Mouse (Mus musculus) heart, embryonic 14.5 days (tissue): ENCODE measurements around the gene Fmod. TPM values are rescaled to one million over a fixed set of nuclear protein-coding genes. Genes with fewer than 3 reads are reported as not detected.
A peak's percentile ranks its signal among the peaks of the same experiment; 100 is the strongest.

Source experiments
- ATAC-seq: fragments of 200-750 bp; cut with Nextera tagmentation; 2 replicates; pipeline ENCODE4 v1.8.0; 2017; ENCODE audit warnings: low read depth, moderate TSS enrichment; ENCODE audit not compliant: insufficient number of reproducible peaks, insufficient read depth, low FRiP score
- H3K27ac ChIP-seq, 2 experiments: fragments of 200-500 bp in 1 of 2; fragments of 300-500 bp in 1 of 2; sonication (generic) in 1 of 2; replicated peaks in 1 of 2; 2 replicates each; pipeline ENCODE4 v1.5.1; 2012 to 2014; ENCODE audit warnings: low read depth in 2 of 2, low read length in 2 of 2, control low read depth in 1 of 2, mild to moderate bottlenecking in 1 of 2, mixed read lengths in 1 of 2; ENCODE audit not compliant: control insufficient read depth in 1 of 2, insufficient read depth in 1 of 2
- H3K27me3 ChIP-seq: fragments of 300-500 bp; sonication (generic); 2 replicates; pipeline ENCODE4 v1.6.1; 2014; ENCODE audit warnings: mild to moderate bottlenecking, low read length, control low read depth; ENCODE audit not compliant: control insufficient read depth, insufficient read depth
- H3K36me3 ChIP-seq: fragments of 300-500 bp; sonication (generic); 2 replicates; pipeline ENCODE4 v1.6.1; 2014; ENCODE audit warnings: mild to moderate bottlenecking, control low read depth, low read length, mixed read lengths; ENCODE audit not compliant: control insufficient read depth, insufficient read depth
- H3K4me1 ChIP-seq, 2 experiments: fragments of 200-500 bp in 1 of 2; fragments of 300-500 bp in 1 of 2; sonication (generic) in 1 of 2; 2 replicates each; pipeline ENCODE4 v1.6.1; 2012 to 2014; ENCODE audit warnings: low read length in 2 of 2, control low read depth in 1 of 2, mixed read lengths in 1 of 2; ENCODE audit not compliant: control insufficient read depth in 2 of 2, insufficient read depth in 2 of 2
- H3K4me2 ChIP-seq: fragments of 300-500 bp; sonication (generic); 2 replicates; pipeline ENCODE4 v1.6.1; 2014; ENCODE audit warnings: mild to moderate bottlenecking, low read length
- H3K4me3 ChIP-seq, 2 experiments: fragments of 200-500 bp in 1 of 2; fragments of 300-500 bp in 1 of 2; sonication (generic) in 1 of 2; 2 replicates each; pipeline ENCODE4 v1.5.1; 2012 to 2014; ENCODE audit warnings: low read length in 2 of 2, mild to moderate bottlenecking in 2 of 2, control low read depth in 1 of 2, low read depth in 1 of 2, moderate library complexity in 1 of 2; ENCODE audit not compliant: control insufficient read depth in 1 of 2, insufficient read depth in 1 of 2
- H3K9ac ChIP-seq: fragments of 300-500 bp; sonication (generic); 2 replicates; pipeline ENCODE4 v1.6.1; 2014; ENCODE audit warnings: mild to moderate bottlenecking, low read length
- H3K9me3 ChIP-seq: fragments of 300-500 bp; sonication (generic); 2 replicates; pipeline ENCODE4 v1.6.1; 2016; ENCODE audit warnings: low read length, control low read depth; ENCODE audit not compliant: control insufficient read depth
- WGBS: fragments of 180-500 bp; shearing (Covaris S2); extraction: QIAGEN DNeasy Blood & Tissue Kit; methylation state at CpG from one replicate; pipeline ENCODE4 v1.1.7; 2014; 5-methylcytosine and 5-hydroxymethylcytosine counted together
- polyA plus RNA-seq: library from polyadenylated mRNA; unstranded; fragments of >200 nt; fragmentation: Nextera tagmentation; extraction: Ambion mirVana; gene quantifications from 2 replicates; pipeline ENCODE4 v1.2.1, GENCODE M21; 2014

Fmod gene
- polyA plus RNA-seq, 1 experiment from 2014 or later, result 18.0 TPM

DNA sequence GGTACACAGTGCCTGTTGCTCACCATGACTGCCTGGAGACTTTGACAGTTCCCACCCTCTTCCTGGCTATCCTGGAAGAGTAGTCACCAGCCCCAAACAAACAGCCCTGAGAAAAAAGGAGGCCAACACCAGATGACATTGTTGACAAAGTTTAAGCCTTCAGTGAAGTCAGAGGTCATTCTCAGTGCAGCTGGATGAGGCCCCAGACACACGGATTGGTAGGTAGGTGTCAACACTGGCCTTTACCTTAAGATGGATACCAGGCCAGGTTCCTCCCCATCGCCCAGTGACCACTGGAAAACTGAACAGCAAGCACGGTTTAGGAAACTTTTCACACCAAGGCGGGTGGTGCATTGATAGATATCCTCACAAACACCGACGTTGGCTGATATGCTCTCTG, 55.3 kb downstream of the Fmod start:
- no peaks in the 10 kb centered on the region for H3K9me3 ChIP-seq
- no peak for ATAC-seq
- peak overlapping the region; percentile 74 for H3K9ac ChIP-seq
- no peaks in the 10 kb centered on the region for H3K36me3 ChIP-seq
- peak overlapping the region; percentile 91 to 93 for H3K27ac ChIP-seq
- WGBS, result 11% methylated on average over 6 of the region's 6 CpGs
- H3K27me3 ChIP-seq, result no peaks in the 10 kb centered on the region
- H3K4me2 ChIP-seq, result peak overlapping the region; percentile 75
- H3K4me1 ChIP-seq, result peaks cover 37 to 42% of the 10 kb centered on the region in 2 experiments
- peak overlapping the region; percentile 24 to 46; a peak in 3 of 4 replicates for H3K4me3 ChIP-seq

DNA sequence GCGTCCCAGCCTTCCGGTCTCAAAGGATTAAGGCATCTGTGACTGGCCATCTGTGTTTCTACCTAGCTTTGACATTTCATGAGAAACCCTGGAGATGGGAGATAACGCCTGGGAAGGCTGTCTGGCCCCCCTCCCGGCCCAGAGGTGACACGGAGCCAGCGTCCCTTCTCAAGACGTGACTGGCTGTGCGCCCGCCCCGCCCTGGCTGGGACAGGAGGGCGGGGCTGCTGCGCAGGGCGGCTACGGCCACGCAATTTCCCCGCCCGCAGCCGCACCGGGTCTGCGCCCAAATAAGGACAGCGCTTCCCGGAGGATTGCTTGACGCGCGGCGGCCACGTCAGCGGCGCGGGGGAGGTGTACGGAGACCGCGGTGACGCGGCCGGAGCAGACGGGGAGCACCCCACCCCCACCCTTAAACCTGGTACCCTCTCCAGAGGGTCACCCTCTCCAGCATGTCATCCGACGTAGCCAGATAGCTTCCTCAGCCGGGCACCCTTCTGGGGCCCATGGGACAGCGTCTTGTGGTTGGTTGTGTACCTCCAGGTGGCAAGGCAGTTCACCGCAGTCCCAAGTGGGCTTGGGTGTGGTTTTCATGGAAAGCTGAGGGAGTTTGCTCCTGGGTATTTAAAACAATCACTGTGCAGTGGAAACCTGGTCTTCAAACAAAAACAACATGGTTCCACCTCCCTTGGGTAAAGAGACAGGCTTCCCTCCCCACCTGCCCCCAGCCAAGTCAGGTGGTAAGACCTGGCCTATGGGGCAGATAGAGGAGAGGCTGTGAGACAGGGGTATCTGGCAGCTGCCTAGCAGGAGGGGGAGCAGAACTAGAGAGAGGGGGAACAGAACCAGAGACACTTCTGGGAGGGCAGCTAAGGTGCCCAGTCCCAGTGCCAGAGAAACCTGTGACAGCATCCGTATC, 56.1 kb downstream of the Fmod start:
- peak overlapping the region; percentile 93 to 97 for H3K27ac ChIP-seq
- peak; percentile 94 for ATAC-seq
- no peaks in the 10 kb centered on the region for H3K9me3 ChIP-seq
- no peaks in the 10 kb centered on the region for H3K36me3 ChIP-seq
- H3K4me1 ChIP-seq, result peaks cover 44 to 48% of the 10 kb centered on the region in 2 experiments
- H3K27me3 ChIP-seq, result no peaks in the 10 kb centered on the region
- WGBS, result 1% methylated on average over 43 of the region's 43 CpGs
- H3K4me2 ChIP-seq, result peak overlapping the region; percentile 75
- peak overlapping the region; percentile 74 for H3K9ac ChIP-seq
- peak overlapping the region; percentile 46 to 54 for H3K4me3 ChIP-seq

DNA sequence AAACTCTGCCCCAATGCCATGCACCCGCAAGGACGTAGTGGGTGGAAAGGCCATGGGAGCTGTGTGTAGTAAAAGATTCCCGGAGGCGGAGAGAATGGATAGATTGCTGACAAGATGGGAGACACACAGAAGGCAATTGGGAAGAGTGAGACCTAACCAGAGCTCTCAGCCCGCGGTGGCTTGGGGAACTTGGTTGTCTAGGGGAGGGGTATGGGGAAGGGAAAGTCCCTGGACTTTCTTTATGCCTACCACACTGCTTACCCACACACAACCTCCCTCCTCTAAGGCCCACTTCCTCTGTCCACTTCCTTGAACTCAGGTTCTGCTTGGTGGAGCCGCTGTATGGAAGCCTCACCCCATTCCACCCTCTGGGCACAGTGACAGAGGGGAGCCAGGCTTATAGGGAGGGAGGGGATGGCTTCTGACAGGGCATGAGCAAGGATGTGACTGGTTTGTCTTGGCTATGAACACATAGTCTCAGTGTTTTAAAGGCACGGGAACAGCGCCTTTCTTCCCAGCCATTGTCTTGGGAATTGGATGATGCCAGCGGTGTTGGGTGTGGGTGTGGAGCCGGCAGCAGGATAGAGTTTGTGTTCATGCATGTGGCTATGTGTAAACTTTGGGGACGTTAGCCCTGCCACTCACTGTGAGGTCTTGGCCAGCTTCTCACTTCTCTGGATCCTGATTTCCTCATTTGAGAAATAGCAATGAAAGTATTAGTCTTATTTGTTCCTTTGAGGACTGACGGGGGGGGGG, 56.9 kb downstream of the Fmod start:
- Histone ChIP-seq H3K27me3 (no peaks in the 10 kb centered on the region), H3K4me2 (peak overlapping the region; percentile 75), H3K36me3 (no peaks in the 10 kb centered on the region), H3K4me1 (peaks cover 51 to 57% of the 10 kb centered on the region in 2 experiments), H3K27ac (peak overlapping the region; percentile 93 to 97), H3K9ac (peak overlapping the region; percentile 74; the same call in 1 of the 2 replicates), H3K9me3 (no peaks in the 10 kb centered on the region), H3K4me3 (no peak overlapping the region)
- 62% methylated on average over 12 of the region's 13 CpGs for WGBS
- no peak for ATAC-seq

DNA sequence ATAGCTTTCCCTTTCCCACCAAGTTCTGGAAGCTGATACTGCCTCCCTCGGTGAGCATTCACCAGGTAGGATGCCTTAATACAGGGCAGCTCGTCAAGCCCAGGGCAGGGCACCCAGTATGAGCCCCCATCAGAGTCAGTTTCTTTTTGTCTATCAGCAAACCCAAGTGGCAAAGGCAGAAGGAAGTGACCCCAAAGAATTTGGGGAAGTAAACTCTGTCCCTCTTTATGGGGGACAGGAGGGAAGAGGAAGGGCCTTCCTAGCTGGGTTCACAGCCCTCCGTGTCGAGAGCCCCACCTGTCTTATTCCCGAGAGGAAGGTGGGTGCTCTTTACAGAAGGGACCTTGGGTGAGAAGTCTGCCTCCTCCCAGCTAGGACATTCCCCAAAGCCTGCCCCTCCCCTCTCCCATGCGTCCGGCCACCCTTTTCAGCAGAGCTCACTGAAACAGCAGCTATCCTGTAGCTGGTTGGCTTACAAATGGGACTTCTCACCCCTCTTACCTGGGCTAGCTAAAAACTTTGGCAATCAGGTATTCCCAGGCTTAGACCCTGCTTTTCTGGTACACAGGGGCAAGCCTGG, 58.1 kb downstream of the Fmod start:
- Histone ChIP-seq H3K9ac (no peak overlapping the region; the same call in 1 of the 2 replicates), H3K9me3 (no peaks in the 10 kb centered on the region), H3K27ac (no peak overlapping the region), H3K4me3 (no peak overlapping the region), H3K4me1 (peaks cover 59 to 65% of the 10 kb centered on the region in 2 experiments), H3K27me3 (no peaks in the 10 kb centered on the region), H3K4me2 (no peak overlapping the region), H3K36me3 (no peaks in the 10 kb centered on the region)
- ATAC-seq, result no peak
- WGBS, result 70% methylated on average over 7 of the region's 7 CpGs

DNA sequence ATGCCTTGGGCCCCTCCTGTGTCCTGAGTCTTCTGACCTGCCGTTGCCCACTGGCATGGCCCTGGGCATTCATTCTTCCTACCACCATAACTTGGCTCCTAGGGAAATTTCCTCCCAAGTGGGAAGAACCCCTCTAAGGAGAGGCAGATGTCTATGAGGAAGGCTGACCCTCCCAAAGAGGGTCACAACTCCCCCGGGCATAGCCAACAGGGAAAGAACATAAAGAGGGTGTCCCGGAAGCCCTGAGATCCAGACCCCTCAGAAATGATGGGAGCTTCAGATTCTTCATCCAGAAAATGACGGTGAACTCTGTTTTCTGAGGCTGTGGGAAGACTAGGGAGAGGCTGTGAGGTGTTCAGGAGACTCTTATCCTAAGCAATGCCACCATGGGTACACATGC, 58.7 kb downstream of the Fmod start:
- peak overlapping the region; percentile 76 to 90 for H3K27ac ChIP-seq

DNA sequence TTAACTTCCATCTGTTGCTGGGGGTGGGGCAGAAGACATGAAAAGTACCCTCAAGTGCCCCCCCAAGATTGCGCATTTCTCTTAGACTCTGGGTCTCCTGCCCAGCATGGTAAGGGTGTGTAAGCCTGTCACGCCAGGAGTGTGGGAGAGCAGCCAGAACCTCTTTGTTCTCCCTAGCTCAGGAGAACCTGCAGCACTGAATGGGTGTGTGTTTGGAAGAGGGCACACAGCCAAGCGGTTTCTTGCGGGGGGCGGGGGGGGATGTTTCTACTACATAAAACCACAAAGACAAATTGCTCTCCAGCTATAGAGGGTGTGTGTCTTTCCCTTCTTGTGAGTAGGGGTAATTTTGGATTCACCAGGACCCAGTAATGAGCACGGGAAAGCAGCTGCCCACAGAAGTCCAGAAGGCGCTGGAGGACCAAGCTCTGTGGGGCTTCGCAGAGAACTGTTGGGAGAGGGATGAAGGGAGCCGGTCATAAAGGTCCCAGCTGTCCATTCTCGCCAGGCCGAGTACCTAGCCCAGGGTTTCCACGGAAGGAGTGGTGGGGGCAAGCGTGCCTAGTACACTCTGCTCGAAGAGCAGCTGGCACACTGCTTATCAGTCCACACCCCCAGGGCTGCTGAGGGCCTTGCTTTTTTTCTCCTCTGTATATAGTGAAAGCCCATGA, 59.3 kb downstream of the Fmod start:
- no peaks in the 10 kb centered on the region for H3K36me3 ChIP-seq
- 31% methylated on average over 14 of the region's 14 CpGs for WGBS
- H3K9ac ChIP-seq, result peak overlapping the region; percentile 58
- peak overlapping the region; percentile 76 to 90 for H3K27ac ChIP-seq
- H3K27me3 ChIP-seq, result no peaks in the 10 kb centered on the region
- no peaks in the 10 kb centered on the region for H3K9me3 ChIP-seq
- peak overlapping the region; percentile 42 for H3K4me2 ChIP-seq
- no peak overlapping the region for H3K4me3 ChIP-seq
- ATAC-seq, result no peak
- H3K4me1 ChIP-seq, result peaks cover 67 to 71% of the 10 kb centered on the region in 2 experiments

More for the DNA sequence above, 58.7 kb downstream of the Fmod start:
- Histone ChIP-seq H3K9me3 (no peaks in the 10 kb centered on the region), H3K27me3 (no peaks in the 10 kb centered on the region), H3K4me3 (no peak overlapping the region), H3K36me3 (no peaks in the 10 kb centered on the region), H3K9ac (peak overlapping the region; percentile 58), H3K4me1 (peaks cover 65 to 71% of the 10 kb centered on the region in 2 experiments), H3K4me2 (no peak overlapping the region)
- 87% methylated on average over 4 of the region's 4 CpGs for WGBS
- ATAC-seq, result no peak
